Mouse (Mus musculus) bone marrow, adult 2 months (tissue): Measurements from ENCODE around the gene Ube2m.

Source experiments
- CTCF ChIP-seq: fragments of 200-500 bp; IDR thresholded peaks from 2 replicates; pipeline ENCODE4 v1.5.1; 2011; ENCODE audit warnings: low read length, control low read depth; ENCODE audit not compliant: control insufficient read depth, insufficient read depth
- POLR2A ChIP-seq: fragments of 200-500 bp; IDR thresholded peaks from 2 replicates; pipeline ENCODE4 v1.6.1; 2011; ENCODE audit warnings: low read depth, mild to moderate bottlenecking, control low read depth, low read length, borderline replicate concordance; ENCODE audit not compliant: control insufficient read depth

GRCm38 (mm10) chr7:13056913-13057700, 19.0 kb upstream of the Ube2m start:
- TF ChIP-seq POLR2A (no peak), CTCF (peak; percentile 35; the same call in 1 of the 2 replicates)
